Mouse (Mus musculus): Measurements from ENCODE around the gene Nit2. TPM values are rescaled to one million over a fixed set of nuclear protein-coding genes. Genes with fewer than 3 reads are reported as not detected.

The Nit2 gene
- 37.4 and 41.7 TPM in 2 replicates for polyA plus RNA-seq (2016; fragmentation: Nextera tagmentation; extraction: Ambion mirVana)

- no peaks in the 10 kb centered on the region; the same call in 1 of the 2 replicates for H3K36me3 ChIP-seq
- H3K9me3 ChIP-seq: no peaks in the 10 kb centered on the region
- peak; percentile 99 for ATAC-seq (ENCODE audit: low FRiP score, low read depth)
- peaks cover 8% of the 10 kb centered on the region for H3K4me1 ChIP-seq
- under 1% methylated on average over 58 of the region's 58 CpGs for WGBS
- peak within 1 kb of the TSS; percentile 80 for H3K4me2 ChIP-seq (replicated peaks)
- peak within 1 kb of the TSS; percentile 82 for H3K27ac ChIP-seq (replicated peaks)
- peak within 1 kb of the TSS; percentile 65 for H3K4me3 ChIP-seq
- no peaks in the 10 kb centered on the region for H3K27me3 ChIP-seq
- peak within 1 kb of the TSS; percentile 70 for H3K9ac ChIP-seq (replicated peaks)
Observed at GRCm38 (mm10) chr16:57166611-57167513, at the start of gene Nit2. Gene Nit2, minus strand, starts transcription at chr16:57167341.

- H3K4me3 ChIP-seq: no peak overlapping the region
- ATAC-seq (ENCODE audit: low FRiP score, low read depth): no peak
- peaks cover 25% of the 10 kb centered on the region for H3K36me3 ChIP-seq
- H3K4me2 ChIP-seq (replicated peaks): no peak overlapping the region
- H3K4me1 ChIP-seq: no peaks in the 10 kb centered on the region
- no peaks in the 10 kb centered on the region for H3K27me3 ChIP-seq
- no peak overlapping the region for H3K27ac ChIP-seq (replicated peaks)
- H3K9me3 ChIP-seq: no peaks in the 10 kb centered on the region
- H3K9ac ChIP-seq (replicated peaks): no peak overlapping the region
Observed at GRCm38 (mm10) chr16:57215957-57216356, 48.8 kb upstream of the Nit2 start.

GRCm38 (mm10) chr16:57211037-57211436, 43.9 kb upstream of the Nit2 start:
- Histone ChIP-seq H3K36me3 (peaks cover 25% of the 10 kb centered on the region), H3K9ac (replicated peaks) (no peak overlapping the region), H3K27ac (replicated peaks) (no peak overlapping the region), H3K4me1 (no peaks in the 10 kb centered on the region), H3K27me3 (no peaks in the 10 kb centered on the region), H3K4me2 (replicated peaks) (no peak overlapping the region), H3K4me3 (no peak overlapping the region), H3K9me3 (no peaks in the 10 kb centered on the region)
- WGBS: 91% methylated on average over 2 of the region's 2 CpGs
- ATAC-seq (ENCODE audit: low FRiP score, low read depth): no peak

- no peak overlapping the region for H3K4me3 ChIP-seq
- H3K4me2 ChIP-seq (replicated peaks): no peak overlapping the region
- no peak overlapping the region for H3K9ac ChIP-seq (replicated peaks)
- H3K36me3 ChIP-seq: peaks cover 25% of the 10 kb centered on the region
- no peaks in the 10 kb centered on the region for H3K4me1 ChIP-seq
- no peak for ATAC-seq (ENCODE audit: low FRiP score, low read depth)
- H3K27ac ChIP-seq (replicated peaks): no peak overlapping the region
- H3K9me3 ChIP-seq: no peaks in the 10 kb centered on the region
- WGBS: 90% methylated on average over 2 of the region's 2 CpGs
- no peaks in the 10 kb centered on the region for H3K27me3 ChIP-seq
Observed at GRCm38 (mm10) chr16:57208342-57208741, 41.2 kb upstream of the Nit2 start.

GRCm38 (mm10) chr16:57197281-57197680, 30.1 kb upstream of the Nit2 start:
- no peaks in the 10 kb centered on the region for H3K4me1 ChIP-seq
- no peak overlapping the region for H3K27ac ChIP-seq (replicated peaks)
- H3K9me3 ChIP-seq: no peaks in the 10 kb centered on the region
- no peak for ATAC-seq (ENCODE audit: low FRiP score, low read depth)
- no peak overlapping the region for H3K4me3 ChIP-seq
- no peak overlapping the region for H3K9ac ChIP-seq (replicated peaks)
- peaks cover 18% of the 10 kb centered on the region for H3K36me3 ChIP-seq
- no peaks in the 10 kb centered on the region for H3K27me3 ChIP-seq
- 75% methylated on average over 3 of the region's 3 CpGs for WGBS
- H3K4me2 ChIP-seq (replicated peaks): no peak overlapping the region

- ATAC-seq (ENCODE audit: low FRiP score, low read depth): no peak
- Histone ChIP-seq H3K27me3 (no peaks in the 10 kb centered on the region), H3K4me2 (replicated peaks) (no peak overlapping the region), H3K4me1 (no peaks in the 10 kb centered on the region), H3K36me3 (peaks cover 25% of the 10 kb centered on the region), H3K9ac (replicated peaks) (no peak overlapping the region), H3K9me3 (no peaks in the 10 kb centered on the region), H3K4me3 (no peak overlapping the region), H3K27ac (replicated peaks) (no peak overlapping the region)
- 84% methylated on average over 5 of the region's 5 CpGs for WGBS
Observed at GRCm38 (mm10) chr16:57196590-57196989, 29.4 kb upstream of the Nit2 start.

- Histone ChIP-seq H3K4me1 (no peaks in the 10 kb centered on the region), H3K9ac (replicated peaks) (no peak overlapping the region)
- WGBS: 89% methylated on average over 14 of the region's 14 CpGs
Observed at GRCm38 (mm10) chr16:57191214-57191613, 24.1 kb upstream of the Nit2 start.

GRCm38 (mm10) chr16:57190390-57190789, 23.2 kb upstream of the Nit2 start:
- H3K36me3 ChIP-seq: peaks cover 29% of the 10 kb centered on the region
- no peak overlapping the region for H3K9ac ChIP-seq (replicated peaks)
- ATAC-seq (ENCODE audit: low FRiP score, low read depth): no peak

More at GRCm38 (mm10) chr16:57191214-57191613, 24.1 kb upstream of the Nit2 start:
- Histone ChIP-seq H3K27me3 (no peaks in the 10 kb centered on the region), H3K27ac (replicated peaks) (no peak overlapping the region), H3K4me2 (replicated peaks) (no peak overlapping the region), H3K36me3 (peaks cover 23% of the 10 kb centered on the region), H3K4me3 (no peak overlapping the region), H3K9me3 (no peaks in the 10 kb centered on the region)
- 0 out of 2 replicates have a peak, but pooled peaks have one; percentile 23 for ATAC-seq (ENCODE audit: low FRiP score, low read depth)

GRCm38 (mm10) chr16:57189493-57189892, 22.4 kb upstream of the Nit2 start:
- H3K27me3 ChIP-seq: no peaks in the 10 kb centered on the region
- H3K4me3 ChIP-seq: no peak overlapping the region
- no peaks in the 10 kb centered on the region for H3K9me3 ChIP-seq
- ATAC-seq (ENCODE audit: low FRiP score, low read depth): no peak
- H3K36me3 ChIP-seq: peaks cover 29% of the 10 kb centered on the region
- H3K4me2 ChIP-seq (replicated peaks): no peak overlapping the region
- H3K4me1 ChIP-seq: no peaks in the 10 kb centered on the region
- WGBS: 97% methylated on average over 2 of the region's 2 CpGs
- no peak overlapping the region for H3K27ac ChIP-seq (replicated peaks)
- no peak overlapping the region for H3K9ac ChIP-seq (replicated peaks)

More at GRCm38 (mm10) chr16:57190390-57190789, 23.2 kb upstream of the Nit2 start:
- Histone ChIP-seq H3K4me3 (no peak overlapping the region), H3K27ac (replicated peaks) (no peak overlapping the region), H3K27me3 (no peaks in the 10 kb centered on the region), H3K4me1 (no peaks in the 10 kb centered on the region), H3K9me3 (no peaks in the 10 kb centered on the region), H3K4me2 (replicated peaks) (no peak overlapping the region)
- 93% methylated on average over 8 of the region's 8 CpGs for WGBS

GRCm38 (mm10) chr16:57186618-57187017, 19.5 kb upstream of the Nit2 start:
- H3K4me1 ChIP-seq: no peaks in the 10 kb centered on the region
- H3K4me2 ChIP-seq (replicated peaks): no peak overlapping the region
- H3K4me3 ChIP-seq: no peak overlapping the region
- H3K27me3 ChIP-seq: no peaks in the 10 kb centered on the region
- WGBS: 97% methylated on average over 4 of the region's 4 CpGs
- no peak overlapping the region for H3K27ac ChIP-seq (replicated peaks)
- H3K9ac ChIP-seq (replicated peaks): no peak overlapping the region
- no peaks in the 10 kb centered on the region for H3K9me3 ChIP-seq
- peaks cover 46% of the 10 kb centered on the region for H3K36me3 ChIP-seq
- ATAC-seq (ENCODE audit: low FRiP score, low read depth): no peak

GRCm38 (mm10) chr16:57182037-57182436, 14.9 kb upstream of the Nit2 start:
- WGBS: 90% methylated on average over 5 of the region's 5 CpGs
- H3K27me3 ChIP-seq: no peaks in the 10 kb centered on the region
- no peak overlapping the region for H3K27ac ChIP-seq (replicated peaks)
- no peaks in the 10 kb centered on the region for H3K4me1 ChIP-seq
- H3K4me2 ChIP-seq (replicated peaks): no peak overlapping the region
- ATAC-seq (ENCODE audit: low FRiP score, low read depth): no peak
- peaks cover 46% of the 10 kb centered on the region for H3K36me3 ChIP-seq
- H3K9ac ChIP-seq (replicated peaks): no peak overlapping the region
- no peaks in the 10 kb centered on the region for H3K9me3 ChIP-seq
- H3K4me3 ChIP-seq: no peak overlapping the region

- H3K27ac ChIP-seq (replicated peaks): no peak overlapping the region
- no peaks in the 10 kb centered on the region for H3K4me1 ChIP-seq
- WGBS: 85% methylated on average over 11 of the region's 11 CpGs
- no peaks in the 10 kb centered on the region for H3K9me3 ChIP-seq
- no peak overlapping the region for H3K4me3 ChIP-seq
- no peak for ATAC-seq (ENCODE audit: low FRiP score, low read depth)
- H3K4me2 ChIP-seq (replicated peaks): no peak overlapping the region
- H3K9ac ChIP-seq (replicated peaks): no peak overlapping the region
- no peaks in the 10 kb centered on the region for H3K27me3 ChIP-seq
- H3K36me3 ChIP-seq: peaks cover 50% of the 10 kb centered on the region
Observed at GRCm38 (mm10) chr16:57181180-57181579, 14.0 kb upstream of the Nit2 start.
